Mouse (Mus musculus): ENCODE measurements at regions not wholly inside any gene's neighbourhood (a gene's known extent, or its start where the extent isn't known, plus 50 kb on each side); places are given as distances from the start of the nearest gene placed in this dataset.

- Histone ChIP-seq H3K27me3 (no peaks in the 10 kb centered on the region), H3K36me3 (replicated peaks) (no peaks in the 10 kb centered on the region), H3K4me2 (no peak overlapping the region), H3K4me3 (replicated peaks) (no peak overlapping the region), H3K27ac (no peak overlapping the region), H3K9ac (no peak overlapping the region), H3K4me1 (no peaks in the 10 kb centered on the region), H3K9me3 (no peaks in the 10 kb centered on the region)
- WGBS = 91% methylated on average over 3 of the region's 3 CpGs
- no peak for ATAC-seq (ENCODE audit: low FRiP score)
Measured at GRCm38 (mm10) chr9:85112928-85113327, 199.6 kb upstream of the Gm11114 start.

DNA sequence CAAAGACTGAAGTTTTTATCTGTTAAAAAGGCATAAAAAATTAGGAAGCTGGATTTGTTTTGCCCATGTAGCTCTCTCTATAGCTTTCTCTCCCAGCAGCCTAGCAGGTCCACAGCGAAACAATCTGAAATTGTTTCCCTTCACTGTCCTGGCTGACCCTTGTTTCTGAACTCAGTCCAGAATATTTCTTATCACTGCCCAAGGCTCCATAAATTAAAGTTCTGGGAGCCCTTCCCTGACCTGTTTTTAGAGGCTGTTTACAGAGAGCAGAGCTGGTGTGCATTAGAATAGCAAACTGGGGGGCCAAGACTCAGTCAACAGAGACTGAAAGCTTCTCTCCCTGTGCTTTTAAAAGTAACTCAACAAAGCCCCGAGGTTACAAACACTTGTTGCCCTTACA is 198.3 kb upstream of the Gm11114 start:
- Histone ChIP-seq H3K9me3 (no peaks in the 10 kb centered on the region), H3K27ac (no peak overlapping the region), H3K9ac (no peak overlapping the region), H3K4me2 (no peak overlapping the region), H3K4me3 (replicated peaks) (no peak overlapping the region), H3K27me3 (no peaks in the 10 kb centered on the region), H3K4me1 (no peaks in the 10 kb centered on the region), H3K36me3 (replicated peaks) (no peaks in the 10 kb centered on the region)
- 83% methylated on average over 2 of the region's 2 CpGs for WGBS
- no peak for ATAC-seq (ENCODE audit: low FRiP score)

GRCm38 (mm10) chr9:85120061-85120460 is 192.5 kb upstream of the Gm11114 start:
- H3K9me3 ChIP-seq = no peaks in the 10 kb centered on the region
- H3K4me2 ChIP-seq = no peak overlapping the region
- H3K4me1 ChIP-seq = no peaks in the 10 kb centered on the region
- no peak for ATAC-seq (ENCODE audit: low FRiP score)
- H3K9ac ChIP-seq = no peak overlapping the region
- H3K4me3 ChIP-seq (replicated peaks) = no peak overlapping the region
- H3K36me3 ChIP-seq (replicated peaks) = no peaks in the 10 kb centered on the region
- 89% methylated on average over 1 of the region's 1 CpGs for WGBS
- H3K27me3 ChIP-seq = no peaks in the 10 kb centered on the region
- H3K27ac ChIP-seq = no peak overlapping the region

- Histone ChIP-seq H3K4me3 (replicated peaks) (no peak overlapping the region), H3K27me3 (no peaks in the 10 kb centered on the region), H3K36me3 (replicated peaks) (no peaks in the 10 kb centered on the region), H3K27ac (no peak overlapping the region), H3K9me3 (no peaks in the 10 kb centered on the region), H3K4me2 (no peak overlapping the region), H3K4me1 (no peaks in the 10 kb centered on the region), H3K9ac (no peak overlapping the region)
- no peak for ATAC-seq (ENCODE audit: low FRiP score)
Measured at GRCm38 (mm10) chr9:85121059-85121458, 191.5 kb upstream of the Gm11114 start.

GRCm38 (mm10) chr9:85123706-85124105 is 188.9 kb upstream of the Gm11114 start:
- Histone ChIP-seq H3K4me1 (no peaks in the 10 kb centered on the region), H3K9me3 (no peaks in the 10 kb centered on the region), H3K27ac (no peak overlapping the region), H3K4me3 (replicated peaks) (no peak overlapping the region), H3K9ac (no peak overlapping the region), H3K4me2 (no peak overlapping the region), H3K27me3 (no peaks in the 10 kb centered on the region), H3K36me3 (replicated peaks) (no peaks in the 10 kb centered on the region)
- 19% methylated on average over 3 of the region's 3 CpGs for WGBS
- no peak for ATAC-seq (ENCODE audit: low FRiP score)

- Histone ChIP-seq H3K27me3 (no peaks in the 10 kb centered on the region), H3K4me3 (replicated peaks) (no peak overlapping the region), H3K4me2 (no peak overlapping the region), H3K9me3 (no peaks in the 10 kb centered on the region), H3K36me3 (replicated peaks) (no peaks in the 10 kb centered on the region), H3K4me1 (no peaks in the 10 kb centered on the region), H3K9ac (no peak overlapping the region), H3K27ac (no peak overlapping the region)
- ATAC-seq (ENCODE audit: low FRiP score) = no peak
- 82% methylated on average over 4 of the region's 4 CpGs for WGBS
Measured at GRCm38 (mm10) chr9:85125775-85126174, 186.8 kb upstream of the Gm11114 start.

GRCm38 (mm10) chr9:85126541-85126940 is 186.0 kb upstream of the Gm11114 start:
- Histone ChIP-seq H3K36me3 (replicated peaks) (no peaks in the 10 kb centered on the region), H3K4me1 (no peaks in the 10 kb centered on the region), H3K27me3 (no peaks in the 10 kb centered on the region), H3K9me3 (no peaks in the 10 kb centered on the region), H3K27ac (no peak overlapping the region), H3K4me3 (replicated peaks) (no peak overlapping the region), H3K9ac (no peak overlapping the region), H3K4me2 (no peak overlapping the region)
- 88% methylated on average over 6 of the region's 6 CpGs for WGBS
- ATAC-seq (ENCODE audit: low FRiP score) = no peak

GRCm38 (mm10) chr9:85127107-85127506 is 185.5 kb upstream of the Gm11114 start:
- no peak overlapping the region for H3K9ac ChIP-seq
- 78% methylated on average over 4 of the region's 4 CpGs for WGBS
- no peaks in the 10 kb centered on the region for H3K27me3 ChIP-seq
- H3K4me2 ChIP-seq = no peak overlapping the region
- no peak overlapping the region for H3K27ac ChIP-seq
- H3K36me3 ChIP-seq (replicated peaks) = no peaks in the 10 kb centered on the region
- H3K4me3 ChIP-seq (replicated peaks) = no peak overlapping the region
- ATAC-seq (ENCODE audit: low FRiP score) = no peak
- no peaks in the 10 kb centered on the region for H3K9me3 ChIP-seq
- H3K4me1 ChIP-seq = no peaks in the 10 kb centered on the region

DNA sequence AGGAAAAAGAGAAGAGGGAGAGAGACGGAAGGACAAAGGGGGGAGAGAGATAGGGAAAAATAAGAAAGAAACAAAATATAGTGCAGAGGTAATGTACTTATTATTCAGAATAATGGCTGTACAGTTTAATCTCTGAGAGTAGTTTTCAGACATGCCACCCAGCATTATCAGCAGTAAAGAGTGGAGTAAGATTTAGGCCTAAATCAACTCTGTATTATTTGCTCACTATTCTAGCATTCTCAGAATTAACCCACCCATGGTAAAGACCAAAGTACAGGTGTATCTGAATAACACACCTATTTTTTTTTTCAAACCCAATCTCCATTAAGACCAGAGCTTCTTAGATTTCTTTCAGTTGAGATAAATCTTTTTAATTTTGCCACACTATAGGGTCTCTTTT is 177.7 kb upstream of the Gm11114 start:
- WGBS = 87% methylated on average over 1 of the region's 1 CpGs
- H3K36me3 ChIP-seq (replicated peaks) = no peaks in the 10 kb centered on the region

DNA sequence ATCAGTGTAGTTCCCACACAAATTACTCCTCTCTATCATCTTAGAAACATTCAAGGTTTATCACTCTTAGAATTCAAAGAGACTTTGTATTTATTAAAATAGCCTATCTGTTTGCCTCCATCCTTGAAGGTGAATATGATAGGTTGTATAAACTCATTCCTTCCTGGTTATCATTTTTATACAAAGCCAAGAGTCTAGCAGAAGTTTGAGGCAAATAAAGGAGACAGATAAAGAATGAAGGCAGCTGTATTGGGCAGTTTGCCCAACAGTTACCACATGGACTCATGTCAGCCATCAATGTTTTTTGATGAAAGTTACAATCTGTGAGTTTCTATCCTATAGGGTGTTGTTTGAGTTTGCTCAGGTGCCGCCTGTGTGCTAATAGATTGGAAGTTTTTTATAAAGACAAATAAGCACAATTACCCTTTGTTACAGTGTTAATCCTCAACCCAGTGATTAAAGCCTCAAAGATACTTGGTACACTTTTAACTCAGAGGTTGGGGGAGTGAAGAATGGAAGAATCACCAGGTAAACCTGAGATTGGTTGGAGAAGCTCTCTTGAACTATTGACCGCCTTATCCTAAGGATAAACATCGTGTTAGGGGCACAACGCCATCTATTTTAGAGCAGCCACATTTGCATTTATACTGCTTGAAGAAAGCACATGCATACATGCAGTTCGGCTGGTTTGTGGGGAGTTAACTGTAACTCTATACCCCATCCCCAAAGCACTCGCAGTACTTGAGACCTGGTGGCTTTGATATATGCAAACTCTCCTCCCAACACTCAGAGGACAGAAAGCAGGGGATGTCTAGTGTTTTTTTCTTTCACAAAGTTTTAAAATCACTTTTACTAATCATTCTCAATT is 175.6 kb upstream of the Gm11114 start:
- H3K27ac ChIP-seq = no peak overlapping the region
- WGBS = 81% methylated on average over 6 of the region's 6 CpGs
- ATAC-seq (ENCODE audit: low FRiP score) = no peak

More for the DNA sequence above, 177.7 kb upstream of the Gm11114 start:
- Histone ChIP-seq H3K9me3 (no peaks in the 10 kb centered on the region), H3K27ac (no peak overlapping the region), H3K27me3 (no peaks in the 10 kb centered on the region), H3K9ac (no peak overlapping the region), H3K4me1 (no peaks in the 10 kb centered on the region; the same call in 1 of the 2 replicates), H3K4me3 (replicated peaks) (no peak overlapping the region), H3K4me2 (no peak overlapping the region)
- no peak for ATAC-seq (ENCODE audit: low FRiP score)

GRCm38 (mm10) chr9:85139891-85140290 is 172.7 kb upstream of the Gm11114 start:
- WGBS = 82% methylated on average over 4 of the region's 4 CpGs
- Histone ChIP-seq H3K27me3 (no peaks in the 10 kb centered on the region), H3K4me1 (no peaks in the 10 kb centered on the region; the same call in 1 of the 2 replicates)

More for the DNA sequence above, 175.6 kb upstream of the Gm11114 start:
- Histone ChIP-seq H3K27me3 (no peaks in the 10 kb centered on the region), H3K4me1 (no peaks in the 10 kb centered on the region; the same call in 1 of the 2 replicates), H3K36me3 (replicated peaks) (no peaks in the 10 kb centered on the region), H3K9me3 (no peaks in the 10 kb centered on the region), H3K9ac (no peak overlapping the region), H3K4me2 (no peak overlapping the region), H3K4me3 (replicated peaks) (no peak overlapping the region)

GRCm38 (mm10) chr9:85144363-85144762 is 168.2 kb upstream of the Gm11114 start:
- 90% methylated on average over 2 of the region's 2 CpGs for WGBS

More at GRCm38 (mm10) chr9:85139891-85140290, 172.7 kb upstream of the Gm11114 start:
- H3K4me3 ChIP-seq (replicated peaks) = no peak overlapping the region
- H3K27ac ChIP-seq = no peak overlapping the region
- H3K9ac ChIP-seq = no peak overlapping the region
- H3K4me2 ChIP-seq = no peak overlapping the region
- H3K36me3 ChIP-seq (replicated peaks) = no peaks in the 10 kb centered on the region
- ATAC-seq (ENCODE audit: low FRiP score) = no peak
- H3K9me3 ChIP-seq = no peaks in the 10 kb centered on the region

GRCm38 (mm10) chr9:85165632-85166031 is 146.9 kb upstream of the Gm11114 start:
- H3K9me3 ChIP-seq = no peaks in the 10 kb centered on the region
- WGBS = 85% methylated on average over 1 of the region's 1 CpGs
- no peak overlapping the region for H3K4me3 ChIP-seq (replicated peaks)
- H3K9ac ChIP-seq = no peak overlapping the region
- H3K36me3 ChIP-seq (replicated peaks) = no peaks in the 10 kb centered on the region
- H3K4me1 ChIP-seq = no peaks in the 10 kb centered on the region
- no peak for ATAC-seq (ENCODE audit: low FRiP score)
- H3K27ac ChIP-seq = no peak overlapping the region
- H3K4me2 ChIP-seq = no peak overlapping the region
- no peaks in the 10 kb centered on the region for H3K27me3 ChIP-seq

More at GRCm38 (mm10) chr9:85144363-85144762, 168.2 kb upstream of the Gm11114 start:
- H3K9ac ChIP-seq = no peak overlapping the region
- H3K4me2 ChIP-seq = no peak overlapping the region
- H3K36me3 ChIP-seq (replicated peaks) = no peaks in the 10 kb centered on the region
- no peak overlapping the region for H3K27ac ChIP-seq
- no peaks in the 10 kb centered on the region for H3K9me3 ChIP-seq
- ATAC-seq (ENCODE audit: low FRiP score) = no peak
- no peak overlapping the region for H3K4me3 ChIP-seq (replicated peaks)
- H3K27me3 ChIP-seq = no peaks in the 10 kb centered on the region
- no peaks in the 10 kb centered on the region for H3K4me1 ChIP-seq

Measured in forebrain, embryonic 12.5 days (tissue).